Mouse (Mus musculus): ENCODE measurements around the gene Olfr215.
"Not testable (repeated sequence)": the region's sequence is repeated elsewhere in the genome, so short reads cannot be mapped to it uniquely, and the experiment has no call there.

Olfr215 gene

GRCm38 (mm10) chr6:116584095-116584494, at the start of gene Olfr215:
Gene Olfr215, minus strand, starts transcription at chr6:116584195.
- DNase-seq (ENCODE audit: extremely low spot score) = no peak

- DNase-seq (ENCODE audit: extremely low spot score) = peak; percentile 53
Observed at GRCm38 (mm10) chr6:116632129-116632528, 48.1 kb upstream of the Olfr215 start.

GRCm38 (mm10) chr6:116629766-116630165, 45.8 kb upstream of the Olfr215 start:
- no peak for DNase-seq (ENCODE audit: extremely low spot score)

- peak; percentile 87 for DNase-seq (ENCODE audit: extremely low spot score)
Observed at GRCm38 (mm10) chr6:116628539-116629171, 44.7 kb upstream of the Olfr215 start, which contains the start of gene Zfp422. Gene Zfp422, minus strand, starts transcription at chr6:116628999.

GRCm38 (mm10) chr6:116628095-116628494, 44.1 kb upstream of the Olfr215 start:
- DNase-seq (ENCODE audit: extremely low spot score) = no peak

- DNase-seq (ENCODE audit: extremely low spot score) = not testable (repeated sequence)
Observed at GRCm38 (mm10) chr6:116626417-116626816, 42.4 kb upstream of the Olfr215 start.

- no peak for DNase-seq (ENCODE audit: extremely low spot score)
Observed at GRCm38 (mm10) chr6:116621318-116622023, 37.5 kb upstream of the Olfr215 start.

- no peak for DNase-seq (ENCODE audit: extremely low spot score)
Observed at GRCm38 (mm10) chr6:116618073-116618472, 34.1 kb upstream of the Olfr215 start.

GRCm38 (mm10) chr6:116615719-116616118, 31.7 kb upstream of the Olfr215 start:
- no peak for DNase-seq (ENCODE audit: extremely low spot score)

GRCm38 (mm10) chr6:116607230-116607629, 23.2 kb upstream of the Olfr215 start:
- DNase-seq (ENCODE audit: extremely low spot score) = no peak

GRCm38 (mm10) chr6:116600969-116601368, 17.0 kb upstream of the Olfr215 start:
- DNase-seq (ENCODE audit: extremely low spot score) = not testable (repeated sequence)

- peak; percentile 53 for DNase-seq (ENCODE audit: extremely low spot score)
Observed at GRCm38 (mm10) chr6:116569834-116570233, 14.2 kb downstream of the Olfr215 start.

- DNase-seq (ENCODE audit: extremely low spot score) = no peak
Observed at GRCm38 (mm10) chr6:116554952-116555351, 29.0 kb downstream of the Olfr215 start.

- DNase-seq (ENCODE audit: extremely low spot score) = no peak
Observed at GRCm38 (mm10) chr6:116553935-116554334, 30.1 kb downstream of the Olfr215 start, which contains the start of gene Olfr214. Gene Olfr214, plus strand, starts transcription at chr6:116554235.

- DNase-seq (ENCODE audit: extremely low spot score) = not testable (repeated sequence)
Observed at GRCm38 (mm10) chr6:116550841-116551240, 33.2 kb downstream of the Olfr215 start, which contains the start of gene Gm5580. Gene Gm5580, plus strand, starts transcription at chr6:116551141.

GRCm38 (mm10) chr6:116542500-116542899, 41.5 kb downstream of the Olfr215 start:
- no peak for DNase-seq (ENCODE audit: extremely low spot score)

GRCm38 (mm10) chr6:116538156-116538555, 45.8 kb downstream of the Olfr215 start, which contains the start of gene Olfr213:
Gene Olfr213, plus strand, starts transcription at chr6:116538456.
- no peak for DNase-seq (ENCODE audit: extremely low spot score)

Data from embryo, embryonic 9.5 days (tissue).